8 mouse cellular contexts compared by ENCODE assay signal in the genomic region with DNA sequence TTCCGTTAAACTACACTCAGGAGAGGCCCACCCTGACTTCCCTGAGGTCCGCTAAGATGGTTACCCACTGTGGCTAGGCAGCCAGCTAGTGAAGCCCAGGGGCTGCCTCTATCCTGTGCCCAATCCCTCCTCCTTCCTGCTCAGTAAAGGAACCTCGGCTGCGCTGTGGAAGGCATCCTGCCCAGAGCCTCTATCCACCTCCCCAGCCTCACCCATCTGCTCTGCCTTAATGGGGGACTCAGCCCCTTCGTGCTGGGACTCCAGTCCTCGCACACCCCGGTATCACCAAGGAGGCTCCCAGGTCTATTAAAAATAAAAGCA. TPM values are rescaled to one million over a fixed set of nuclear protein-coding genes. Genes with fewer than 3 reads are reported as not detected.
DNase-seq lines count a peak whose midpoint lies in the region; ATAC-seq lines count a peak whose summit lies in the region.

No protein-coding gene starts in this region.

- H3K4me3 ChIP-seq in neural tube, embryonic 11.5 days (ENCODE audit: low read depth, low read length), result peak overlapping the region; percentile 60
- H3K4me3 ChIP-seq in hindbrain, embryonic 11.5 days (ENCODE audit: low read depth, low read length), result peak overlapping the region; percentile 65
- H3K4me3 ChIP-seq in midbrain, embryonic 13.5 days (replicated peaks), result peak overlapping the region; percentile 77

- H3K9me3 ChIP-seq in neural tube, embryonic 11.5 days (ENCODE audit: control insufficient read depth, low read length), result no peaks in the 10 kb centered on the region
- H3K9me3 ChIP-seq in hindbrain, embryonic 11.5 days (ENCODE audit: control insufficient read depth, low read length), result no peaks in the 10 kb centered on the region
- H3K9me3 ChIP-seq in midbrain, embryonic 13.5 days, result no peaks in the 10 kb centered on the region

- DNase-seq in cerebellum, postnatal 4 days (ENCODE audit: low spot score in 2 of 2), result no peak
- DNase-seq in neural tube, embryonic 11.5 days (ENCODE audit: low spot score), result no peak
- no peak for DNase-seq in neural tube, embryonic 10.5 days (ENCODE audit: extremely low spot score, low spot score)
- DNase-seq in hindbrain, embryonic 11.5 days (ENCODE audit: low spot score), result no peak
- no peak for DNase-seq in embryo, embryonic 10 days (ENCODE audit: low spot score)

- 0 out of 2 replicates have a peak, but pooled peaks cover 5% of the 10 kb centered on the region for H3K27me3 ChIP-seq in neural tube, embryonic 11.5 days (ENCODE audit: control insufficient read depth, insufficient read depth, low read length)
- H3K27me3 ChIP-seq in hindbrain, embryonic 11.5 days (ENCODE audit: control insufficient read depth, insufficient read depth, low read length), result no peaks in the 10 kb centered on the region
- H3K27me3 ChIP-seq in midbrain, embryonic 13.5 days, result peaks cover 7% of the 10 kb centered on the region; the same call in 1 of the 2 replicates

- peak overlapping the region; percentile 76 for H3K9ac ChIP-seq in neural tube, embryonic 11.5 days (ENCODE audit: low read length)
- peak overlapping the region; percentile 72 for H3K9ac ChIP-seq in hindbrain, embryonic 11.5 days (ENCODE audit: low read depth, low read length)
- peak overlapping the region; percentile 93 for H3K9ac ChIP-seq in midbrain, embryonic 13.5 days (replicated peaks)

- 0 out of 2 replicates have a peak, but pooled peaks have one; percentile 12 for ATAC-seq in cerebellum, adult (ENCODE audit: insufficient number of reproducible peaks, low FRiP score, low TSS enrichment)
- no peak for ATAC-seq in neural tube, embryonic 11.5 days (ENCODE audit: insufficient read depth, low FRiP score, low TSS enrichment)
- no peak for ATAC-seq in hindbrain, embryonic 11.5 days (ENCODE audit: low FRiP score)
- ATAC-seq in midbrain, embryonic 13.5 days, result 0 out of 2 replicates have a peak, but pooled peaks have one; percentile 6
- ATAC-seq in erythroblast, adult 5-6 weeks (replicated peaks; ENCODE audit: low FRiP score, poor library complexity, severe bottlenecking), result no peak

- no peak overlapping the region for H3K27ac ChIP-seq in neural tube, embryonic 11.5 days (ENCODE audit: low read depth, low read length)
- H3K27ac ChIP-seq in hindbrain, embryonic 11.5 days (ENCODE audit: low read depth, low read length), result no peak overlapping the region
- H3K27ac ChIP-seq in midbrain, embryonic 13.5 days, result peak overlapping the region; percentile 88

- peak overlapping the region; percentile 96 for H3K4me2 ChIP-seq in neural tube, embryonic 11.5 days (ENCODE audit: low read depth)
- peak overlapping the region; percentile 92 for H3K4me2 ChIP-seq in hindbrain, embryonic 11.5 days (replicated peaks; ENCODE audit: low read depth, low read length)
- H3K4me2 ChIP-seq in midbrain, embryonic 13.5 days (replicated peaks), result peak overlapping the region; percentile 77

- no peaks in the 10 kb centered on the region for H3K36me3 ChIP-seq in neural tube, embryonic 11.5 days (ENCODE audit: control insufficient read depth, insufficient read depth, low read length)
- no peaks in the 10 kb centered on the region for H3K36me3 ChIP-seq in hindbrain, embryonic 11.5 days (ENCODE audit: control insufficient read depth, insufficient read depth, low read length)
- H3K36me3 ChIP-seq in midbrain, embryonic 13.5 days, result peaks cover 19% of the 10 kb centered on the region

- peaks cover 12% of the 10 kb centered on the region for H3K4me1 ChIP-seq in neural tube, embryonic 11.5 days (ENCODE audit: control insufficient read depth, insufficient read depth, low read length)
- H3K4me1 ChIP-seq in hindbrain, embryonic 11.5 days (replicated peaks; ENCODE audit: control insufficient read depth, insufficient read depth, low read length), result peaks cover 11% of the 10 kb centered on the region
- H3K4me1 ChIP-seq in midbrain, embryonic 13.5 days (replicated peaks), result peaks cover 49% of the 10 kb centered on the region

- WGBS in neural tube, embryonic 11.5 days, result 10% methylated on average over 7 of the region's 7 CpGs
- WGBS in hindbrain, embryonic 11.5 days, result 21% methylated on average over 7 of the region's 7 CpGs
- 15% methylated on average over 7 of the region's 7 CpGs for WGBS in midbrain, embryonic 13.5 days

RNA-seq across cellular contexts. Expression of gene Coro1a, which starts 3.9 kb away (rescaled TPM):
- polyA plus RNA-seq in neural tube, embryonic 11.5 days (2014; fragmentation: Nextera tagmentation; extraction: Ambion mirVana), result 50.6 and 52.5 TPM in 2 replicates
- 45.3 and 47.8 TPM in 2 replicates for polyA plus RNA-seq in hindbrain, embryonic 11.5 days (2014; fragmentation: Nextera tagmentation; extraction: Ambion mirVana)
- 96.3 and 101 TPM in 2 replicates for polyA plus RNA-seq in midbrain, embryonic 13.5 days (2015; fragmentation: Nextera tagmentation; extraction: Ambion mirVana)
- total RNA-seq in erythroblast, adult 5-6 weeks (2015; ENCODE audit: low replicate concordance), result 127 and 157 TPM in 2 replicates
- total RNA-seq in erythroblast, adult 5-6 weeks (2017; ENCODE audit: low replicate concordance), result 132 and 182 TPM in 2 replicates

RNA-seq across cellular contexts. Expression of gene Slx1b, which starts 8.1 kb away (rescaled TPM):
- 10.6 and 11.7 TPM in 2 replicates for polyA plus RNA-seq in neural tube, embryonic 11.5 days (2014; fragmentation: Nextera tagmentation; extraction: Ambion mirVana)
- polyA plus RNA-seq in hindbrain, embryonic 11.5 days (2014; fragmentation: Nextera tagmentation; extraction: Ambion mirVana), result 9.8 and 10.7 TPM in 2 replicates
- 21.0 and 21.1 TPM in 2 replicates for polyA plus RNA-seq in midbrain, embryonic 13.5 days (2015; fragmentation: Nextera tagmentation; extraction: Ambion mirVana)
- 0.19 and 1.9 TPM in 2 replicates for total RNA-seq in erythroblast, adult 5-6 weeks (2015; ENCODE audit: low replicate concordance)
- 0.42 and 1.4 TPM in 2 replicates for total RNA-seq in erythroblast, adult 5-6 weeks (2017; ENCODE audit: low replicate concordance)

RNA-seq across cellular contexts. Expression of gene Bola2, which starts 8.5 kb away (rescaled TPM):
- 159 and 165 TPM in 2 replicates for polyA plus RNA-seq in neural tube, embryonic 11.5 days (2014; fragmentation: Nextera tagmentation; extraction: Ambion mirVana)
- polyA plus RNA-seq in hindbrain, embryonic 11.5 days (2014; fragmentation: Nextera tagmentation; extraction: Ambion mirVana), result 164 and 176 TPM in 2 replicates
- polyA plus RNA-seq in midbrain, embryonic 13.5 days (2015; fragmentation: Nextera tagmentation; extraction: Ambion mirVana), result 141 and 158 TPM in 2 replicates
- total RNA-seq in erythroblast, adult 5-6 weeks (2015; ENCODE audit: low replicate concordance), result 4.8 and 13.4 TPM in 2 replicates
- total RNA-seq in erythroblast, adult 5-6 weeks (2017; ENCODE audit: low replicate concordance), result 11.6 and 27.2 TPM in 2 replicates

RNA-seq across cellular contexts. Expression of gene Sult1a1, which starts 27.5 kb away (rescaled TPM):
- not detected in 2 replicates for polyA plus RNA-seq in neural tube, embryonic 11.5 days (2014; fragmentation: Nextera tagmentation; extraction: Ambion mirVana)
- 0.25 and 0.52 TPM in 2 replicates for polyA plus RNA-seq in hindbrain, embryonic 11.5 days (2014; fragmentation: Nextera tagmentation; extraction: Ambion mirVana)
- polyA plus RNA-seq in midbrain, embryonic 13.5 days (2015; fragmentation: Nextera tagmentation; extraction: Ambion mirVana), result 0.93 and 1.9 TPM in 2 replicates
- not detected in 2 replicates for total RNA-seq in erythroblast, adult 5-6 weeks (2015; ENCODE audit: low replicate concordance)
- total RNA-seq in erythroblast, adult 5-6 weeks (2017; ENCODE audit: low replicate concordance), result 3.6 and 6.0 TPM in 2 replicates

RNA-seq across cellular contexts. Expression of gene Sgf29, which starts 54.6 kb away (rescaled TPM):
- 47.8 and 63.1 TPM in 2 replicates for polyA plus RNA-seq in neural tube, embryonic 11.5 days (2014; fragmentation: Nextera tagmentation; extraction: Ambion mirVana)
- polyA plus RNA-seq in hindbrain, embryonic 11.5 days (2014; fragmentation: Nextera tagmentation; extraction: Ambion mirVana), result 44.8 and 49.3 TPM in 2 replicates
- 54.5 and 57.0 TPM in 2 replicates for polyA plus RNA-seq in midbrain, embryonic 13.5 days (2015; fragmentation: Nextera tagmentation; extraction: Ambion mirVana)
- total RNA-seq in erythroblast, adult 5-6 weeks (2015; ENCODE audit: low replicate concordance), result 33.6 and 37.9 TPM in 2 replicates
- 6.8 and 17.6 TPM in 2 replicates for total RNA-seq in erythroblast, adult 5-6 weeks (2017; ENCODE audit: low replicate concordance)

Comparison
In these comparisons a context has a peak if more than half of its experiments do, and no peak if none do; other contexts are left out.
1. ATAC-seq: peak in cerebellum, adult (single experiment) and midbrain, embryonic 13.5 days (single experiment); none in neural tube, embryonic 11.5 days (single experiment), hindbrain, embryonic 11.5 days (single experiment) and erythroblast, adult 5-6 weeks (single experiment).
2. Peak in every context shown above with its lines, with median percentiles within 50 percentile points of each other: H3K4me2 ChIP-seq, H3K4me3 ChIP-seq and H3K9ac ChIP-seq.